21 mouse cellular contexts compared by ENCODE assay signal in the genomic region with DNA sequence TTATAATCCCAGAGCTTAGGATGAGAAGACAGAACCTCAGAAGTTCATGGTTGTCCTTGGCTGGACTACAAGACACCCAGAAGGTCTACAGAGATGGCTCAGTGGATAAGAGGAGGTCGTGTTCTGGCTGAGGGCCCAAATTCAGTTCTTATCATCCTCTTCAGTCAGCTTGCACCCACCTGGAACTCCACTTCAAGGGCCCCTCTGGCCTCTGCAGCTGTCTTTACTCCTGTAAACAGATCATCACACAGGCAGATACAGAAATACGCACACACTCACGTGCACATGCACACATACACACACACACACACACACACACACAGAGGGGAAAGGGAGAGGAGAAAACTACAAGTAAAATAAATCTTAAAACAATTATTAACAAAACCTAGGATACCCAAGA.
"Had no signal": no experiment of that assay in that cellular context is flagged by ENCODE, and none has a peak within 500 bp of the region (broad histone marks: within the 10 kb centered on the region; RNA-seq: fewer than 3 reads in every experiment).

No protein-coding gene starts in this region.

- DNase-seq: liver, embryonic 13.5 days; liver, postnatal 0 days; lung, adult 2 months; lung, postnatal 14 days; lung, postnatal 36 days; midbrain, embryonic 14.5 days; retina, postnatal 1 day; right cerebral cortex, adult 18-20 months; right cerebral cortex, postnatal 25 days; right cerebral cortex, postnatal 4 days; spleen, adult 18-20 months had no signal

- H3K4me2 ChIP-seq: liver, embryonic 11.5 days; liver, embryonic 13.5 days; liver, embryonic 15.5 days; lung, embryonic 15.5 days; neural tube, embryonic 13.5 days; neural tube, embryonic 15.5 days had no signal

- ATAC-seq: liver, postnatal 0 days; lung, postnatal 0 days; midbrain, embryonic 16.5 days had no signal

- H3K4me1 ChIP-seq: liver, embryonic 13.5 days; liver, embryonic 15.5 days; lung, embryonic 15.5 days; neural tube, embryonic 15.5 days had no signal

- H3K9me3 ChIP-seq: liver, embryonic 13.5 days; liver, embryonic 15.5 days; lung, embryonic 15.5 days; midbrain, embryonic 10.5 days; neural tube, embryonic 13.5 days; neural tube, embryonic 15.5 days had no signal

- H3K27me3 ChIP-seq: liver, embryonic 13.5 days; liver, embryonic 15.5 days; lung, embryonic 15.5 days; neural tube, embryonic 13.5 days; neural tube, embryonic 15.5 days had no signal

- H3K36me3 ChIP-seq: liver, embryonic 13.5 days; liver, embryonic 15.5 days; lung, embryonic 15.5 days; midbrain, embryonic 10.5 days; neural tube, embryonic 13.5 days; neural tube, embryonic 15.5 days had no signal

- H3K9ac ChIP-seq: liver, embryonic 13.5 days; liver, embryonic 15.5 days; liver, postnatal 0 days; lung, embryonic 15.5 days; neural tube, embryonic 13.5 days; neural tube, embryonic 15.5 days had no signal

- H3K4me3 ChIP-seq: liver, embryonic 13.5 days; liver, embryonic 15.5 days; lung, embryonic 15.5 days; midbrain, embryonic 10.5 days; myocyte; neural tube, embryonic 13.5 days; neural tube, embryonic 15.5 days had no signal

- H3K27ac ChIP-seq: liver, embryonic 13.5 days; liver, embryonic 15.5 days; lung, embryonic 15.5 days; macrophage; midbrain, embryonic 10.5 days; neural tube, embryonic 13.5 days; neural tube, embryonic 15.5 days had no signal
